10 mouse cellular contexts compared by ENCODE assay signal in the genomic region with DNA sequence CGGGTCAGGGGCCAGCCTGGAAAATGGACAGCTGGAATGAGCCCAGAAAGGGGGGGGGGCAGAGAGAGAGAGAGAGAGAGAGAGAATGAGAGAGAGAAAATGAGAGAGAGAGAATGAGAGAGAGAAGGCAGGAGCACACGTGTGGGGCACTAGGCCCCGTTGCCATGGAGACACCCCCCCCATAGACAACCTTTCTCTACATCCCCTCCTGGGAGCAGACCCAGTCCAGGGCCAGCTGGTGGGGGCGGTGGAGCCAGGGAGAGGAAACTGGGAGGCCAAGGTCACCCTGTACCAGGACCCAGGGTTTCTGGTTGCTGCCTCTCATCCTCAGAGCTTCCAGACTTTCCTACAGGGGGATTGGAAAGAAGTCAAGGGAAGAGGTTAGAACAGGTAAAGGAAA. TPM values are rescaled to one million over a fixed set of nuclear protein-coding genes. Genes with fewer than 3 reads are reported as not detected.
A peak's percentile ranks its signal among the peaks of the same experiment; 100 is the strongest.
DNase-seq lines count a peak whose midpoint lies in the region; ATAC-seq lines count a peak whose summit lies in the region.
"Had no signal": no experiment of that assay in that cellular context is flagged by ENCODE, and none has a peak within 500 bp of the region (broad histone marks: within the 10 kb centered on the region; RNA-seq: fewer than 3 reads in every experiment).

No protein-coding gene starts in this region.

- peak; percentile 36; the same call in 1 of the 2 replicates for ATAC-seq in kidney, embryonic 14.5 days (ENCODE audit: low FRiP score, low TSS enrichment)
- no peak for ATAC-seq in embryonic facial prominence, embryonic 15.5 days (ENCODE audit: insufficient number of reproducible peaks, low FRiP score, low TSS enrichment, low read depth)
- no peak for ATAC-seq in megakaryocyte-erythroid progenitor cell, adult 5-6 weeks (replicated peaks; ENCODE audit: low FRiP score, low TSS enrichment, poor library complexity, severe bottlenecking)

- H3K27me3 ChIP-seq in kidney, embryonic 14.5 days (ENCODE audit: control insufficient read depth, insufficient read depth, low read length), result no peaks in the 10 kb centered on the region
- H3K27me3 ChIP-seq in embryonic facial prominence, embryonic 15.5 days, result no peaks in the 10 kb centered on the region

- no peak overlapping the region for H3K4me3 ChIP-seq in kidney, embryonic 14.5 days (ENCODE audit: low read length)
- no peak overlapping the region for H3K4me3 ChIP-seq in embryonic facial prominence, embryonic 15.5 days (replicated peaks)
- H3K4me3 ChIP-seq: myocyte had no signal

- 18% methylated on average over 4 of the region's 4 CpGs for WGBS in kidney, embryonic 14.5 days
- WGBS in embryonic facial prominence, embryonic 15.5 days, result 18% methylated on average over 4 of the region's 4 CpGs

- no peaks in the 10 kb centered on the region for H3K36me3 ChIP-seq in kidney, embryonic 14.5 days (ENCODE audit: control insufficient read depth, insufficient read depth, low read length)
- no peaks in the 10 kb centered on the region for H3K36me3 ChIP-seq in embryonic facial prominence, embryonic 15.5 days
- H3K36me3 ChIP-seq: G1E had no signal

- no peak overlapping the region for H3K27ac ChIP-seq in kidney, embryonic 14.5 days (ENCODE audit: low read depth, low read length)
- H3K27ac ChIP-seq in embryonic facial prominence, embryonic 15.5 days (replicated peaks), result no peak overlapping the region

- H3K9ac ChIP-seq in kidney, embryonic 14.5 days (ENCODE audit: low read depth, low read length), result no peak overlapping the region
- H3K9ac ChIP-seq in embryonic facial prominence, embryonic 15.5 days, result no peak overlapping the region

- no peak for DNase-seq in kidney, adult 8-10 months
- DNase-seq in adrenal gland, postnatal 36 days, result peak; percentile 27 to 55
- DNase-seq in mesoderm, embryonic 11.5 days (ENCODE audit: low read depth, low spot score), result peak; percentile 34
- no peak for DNase-seq in spleen, postnatal 4 days (ENCODE audit: low spot score in 2 of 2)
- DNase-seq in left cerebral cortex, adult 9 months (ENCODE audit: low spot score in 2 of 2), result no peak

- H3K9me3 ChIP-seq in kidney, embryonic 14.5 days (ENCODE audit: control insufficient read depth, low read length), result no peaks in the 10 kb centered on the region; the same call in 1 of the 2 replicates
- H3K9me3 ChIP-seq in embryonic facial prominence, embryonic 15.5 days (replicated peaks), result no peaks in the 10 kb centered on the region
- H3K9me3 ChIP-seq: G1E had no signal

- 0 out of 2 replicates have a peak, but pooled peaks cover 5% of the 10 kb centered on the region for H3K4me1 ChIP-seq in kidney, embryonic 14.5 days (ENCODE audit: control insufficient read depth, insufficient read depth, low read length)
- peaks cover 10% of the 10 kb centered on the region; the same call in 1 of the 2 replicates for H3K4me1 ChIP-seq in embryonic facial prominence, embryonic 15.5 days

- no peak overlapping the region for H3K4me2 ChIP-seq in kidney, embryonic 14.5 days (replicated peaks; ENCODE audit: low read depth, low read length)
- H3K4me2 ChIP-seq in embryonic facial prominence, embryonic 15.5 days (replicated peaks), result peak overlapping the region; percentile 51; the same call in 1 of the 2 replicates

RNA-seq across cellular contexts. Expression of a gene that starts 1.3 kb away (rescaled TPM):
- polyA plus RNA-seq in kidney, embryonic 14.5 days (2014; fragmentation: Nextera tagmentation; extraction: Ambion mirVana), result 1.8 and 2.7 TPM in 2 replicates
- 1 to 10 TPM; 2.0 to 5.1 TPM for total RNA-seq in adrenal gland, postnatal 36 days (2021)
- polyA plus RNA-seq in embryonic facial prominence, embryonic 15.5 days (2015; fragmentation: Nextera tagmentation; extraction: Ambion mirVana), result 2.2 and 3.0 TPM in 2 replicates
- not detected in 2 replicates for total RNA-seq in megakaryocyte-erythroid progenitor cell, adult 5-6 weeks (2014; fragmentation: Nextera tagmentation)
- total RNA-seq in megakaryocyte-erythroid progenitor cell, adult 5-6 weeks (2017), result not detected in 2 replicates
- total RNA-seq: G1E had no signal
- polyA plus RNA-seq: G1E had no signal

RNA-seq across cellular contexts. Expression of a gene that starts 32.2 kb away (rescaled TPM):
- polyA plus RNA-seq in kidney, embryonic 14.5 days (2014; fragmentation: Nextera tagmentation; extraction: Ambion mirVana), result not detected in 2 replicates
- not detected for total RNA-seq in adrenal gland, postnatal 36 days (2021)
- polyA plus RNA-seq in embryonic facial prominence, embryonic 15.5 days (2015; fragmentation: Nextera tagmentation; extraction: Ambion mirVana), result 5.1 and 7.3 TPM in 2 replicates
- total RNA-seq in megakaryocyte-erythroid progenitor cell, adult 5-6 weeks (2014; fragmentation: Nextera tagmentation), result not detected in 2 replicates
- not detected in 2 replicates for total RNA-seq in megakaryocyte-erythroid progenitor cell, adult 5-6 weeks (2017)
- polyA plus RNA-seq: G1E had no signal

RNA-seq across cellular contexts. Expression of a gene that starts 59.1 kb away (rescaled TPM):
- 2.2 and 2.8 TPM in 2 replicates for polyA plus RNA-seq in kidney, embryonic 14.5 days (2014; fragmentation: Nextera tagmentation; extraction: Ambion mirVana)
- 1 to 10 TPM; 7.0 to 8.0 TPM for total RNA-seq in adrenal gland, postnatal 36 days (2021)
- 2.0 and 3.1 TPM in 2 replicates for polyA plus RNA-seq in embryonic facial prominence, embryonic 15.5 days (2015; fragmentation: Nextera tagmentation; extraction: Ambion mirVana)
- not detected in 2 replicates for total RNA-seq in megakaryocyte-erythroid progenitor cell, adult 5-6 weeks (2014; fragmentation: Nextera tagmentation)
- total RNA-seq in megakaryocyte-erythroid progenitor cell, adult 5-6 weeks (2017), result not detected in 2 replicates
- polyA plus RNA-seq: G1E had no signal

Comparison
In these comparisons a context has a peak if more than half of its experiments do, and no peak if none do; other contexts are left out.
1. DNase-seq: peak in adrenal gland, postnatal 36 days (2 of 2) and mesoderm, embryonic 11.5 days (single experiment); none in kidney, adult 8-10 months (0 of 2), spleen, postnatal 4 days (0 of 2) and left cerebral cortex, adult 9 months (0 of 2).
2. RNA of a gene that starts 59.1 kb away (total RNA-seq): 7.0 to 8.0 TPM in adrenal gland, postnatal 36 days; not detected in megakaryocyte-erythroid progenitor cell, adult 5-6 weeks; every median in the first group is over 4 times any median in the second.